Comparison of ENCODE assay signal across 29 mouse cellular contexts in the genomic region with DNA sequence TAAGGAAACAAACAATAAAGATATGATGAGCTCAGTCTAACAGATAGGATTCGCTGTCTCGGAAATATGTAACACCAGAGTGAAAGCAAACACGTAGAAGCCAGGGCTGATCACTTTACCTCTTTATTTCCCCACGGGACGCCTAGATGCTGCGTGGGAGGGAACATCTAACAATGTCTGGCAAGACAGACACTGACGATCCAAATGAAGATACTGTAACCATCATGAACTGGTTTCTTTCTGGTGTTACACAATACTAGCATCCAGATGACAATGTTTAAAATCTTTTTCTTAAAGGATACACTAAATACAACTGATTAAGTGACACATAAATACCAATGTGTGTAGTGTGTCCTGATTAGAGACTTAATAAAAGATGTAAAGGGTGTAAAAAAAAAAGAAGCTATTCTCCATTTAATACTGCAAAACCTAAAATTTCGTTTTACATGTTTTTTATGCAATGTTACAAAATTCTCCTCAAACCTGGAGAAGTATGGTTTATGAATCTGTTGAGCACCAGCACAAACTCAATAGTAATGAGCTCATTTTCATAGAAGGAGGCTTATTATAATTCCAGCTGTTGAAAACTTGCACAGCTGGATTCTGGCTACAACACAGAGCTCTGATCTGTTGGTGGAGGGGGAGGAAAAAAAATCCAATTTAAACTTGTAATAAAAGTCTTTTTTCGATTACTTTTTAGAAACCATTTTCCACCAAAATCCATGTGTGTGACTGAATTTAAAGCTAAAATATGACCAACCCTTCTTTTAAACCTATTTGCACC.
A peak's percentile ranks its signal among the peaks of the same experiment; 100 is the strongest.
DNase-seq lines count a peak whose midpoint lies in the region; ATAC-seq and TF ChIP-seq lines count a peak whose summit lies in the region.
"Had no signal": no experiment of that assay in that cellular context is flagged by ENCODE, and none has a peak within 500 bp of the region (broad histone marks: within the 10 kb centered on the region; RNA-seq: fewer than 3 reads in every experiment).

No protein-coding gene starts in this region.

- DNase-seq in gastrocnemius, adult 18-20 months (ENCODE audit: low spot score) = peak; percentile 19
- DNase-seq in gastrocnemius, postnatal 10 days = no peak
- DNase-seq in lung, postnatal 0 days (ENCODE audit: low spot score) = peak; percentile 52
- DNase-seq in lung, postnatal 36 days = no peak
- no peak for DNase-seq in left cerebral cortex, postnatal 4 days
- no peak for DNase-seq in cerebellum, postnatal 4 days (ENCODE audit: low spot score in 2 of 2)
- DNase-seq: adrenal gland, adult 8-10 months; cerebellum, adult 2 months; cerebellum, postnatal 14 days; gastrocnemius, postnatal 36 days; heart, postnatal 14 days; kidney, postnatal 36 days; liver, embryonic 13.5 days; lung, adult 2 months; right cerebral cortex, adult 18-20 months; thymus, adult 18-20 months; thymus, postnatal 25 days had no signal

- no peak overlapping the region for H3K9ac ChIP-seq in lung, postnatal 0 days (replicated peaks; ENCODE audit: low read depth)
- no peak overlapping the region for H3K9ac ChIP-seq in limb, embryonic 13.5 days
- H3K9ac ChIP-seq in forebrain, embryonic 13.5 days = no peak overlapping the region
- H3K9ac ChIP-seq: embryonic facial prominence, embryonic 12.5 days; forebrain, embryonic 12.5 days; liver, embryonic 13.5 days; neural tube, embryonic 12.5 days had no signal

- H3K4me1 ChIP-seq in lung, postnatal 0 days (ENCODE audit: insufficient read depth, low read depth, low read length) = no peaks in the 10 kb centered on the region
- peaks cover 32% of the 10 kb centered on the region for H3K4me1 ChIP-seq in limb, embryonic 13.5 days
- 0 out of 2 replicates have a peak, but pooled peaks cover 2% of the 10 kb centered on the region for H3K4me1 ChIP-seq in forebrain, embryonic 13.5 days
- H3K4me1 ChIP-seq: forebrain, embryonic 12.5 days; liver, embryonic 13.5 days; neural tube, embryonic 12.5 days had no signal

- 54% methylated on average over 9 of the region's 9 CpGs for WGBS in lung, postnatal 0 days
- 61% methylated on average over 9 of the region's 9 CpGs for WGBS in limb, embryonic 13.5 days
- 74% methylated on average over 9 of the region's 9 CpGs for WGBS in forebrain, embryonic 13.5 days

- peak; percentile 50; the same call in 1 of the 2 replicates for ATAC-seq in lung, postnatal 0 days
- ATAC-seq in limb, embryonic 13.5 days (ENCODE audit: low FRiP score, low read depth) = no peak
- no peak for ATAC-seq in forebrain, embryonic 13.5 days
- ATAC-seq: hindbrain, embryonic 16.5 days; midbrain, embryonic 16.5 days had no signal

- no peak for TF ChIP-seq EP300 in lung, postnatal 0 days (IDR thresholded peaks at IDR 0.05)

- intact Hi-C loops in left cerebral cortex, postnatal 4 days (cut with DNase I) = no loop called here

- H3K9me3 ChIP-seq in lung, postnatal 0 days (ENCODE audit: low read length) = no peaks in the 10 kb centered on the region
- H3K9me3 ChIP-seq in limb, embryonic 13.5 days = no peaks in the 10 kb centered on the region
- H3K9me3 ChIP-seq in forebrain, embryonic 13.5 days (replicated peaks) = no peaks in the 10 kb centered on the region
- H3K9me3 ChIP-seq: embryonic facial prominence, embryonic 12.5 days; forebrain, embryonic 12.5 days; hindbrain, embryonic 10.5 days; liver, embryonic 13.5 days; neural tube, embryonic 12.5 days had no signal

- H3K4me2 ChIP-seq in lung, postnatal 0 days (replicated peaks; ENCODE audit: low read depth, low read length) = no peak overlapping the region
- H3K4me2 ChIP-seq in limb, embryonic 13.5 days (replicated peaks) = no peak overlapping the region
- H3K4me2 ChIP-seq in forebrain, embryonic 13.5 days = no peak overlapping the region
- H3K4me2 ChIP-seq: embryonic facial prominence, embryonic 12.5 days; forebrain, embryonic 12.5 days; liver, embryonic 13.5 days; midbrain, embryonic 11.5 days; neural tube, embryonic 12.5 days had no signal

- TF ChIP-seq CTCF in lung, postnatal 0 days (IDR thresholded peaks at IDR 0.05) = no peak

- H3K36me3 ChIP-seq in lung, postnatal 0 days (ENCODE audit: insufficient read depth, low read length) = no peaks in the 10 kb centered on the region
- H3K36me3 ChIP-seq in limb, embryonic 13.5 days = no peaks in the 10 kb centered on the region
- H3K36me3 ChIP-seq in forebrain, embryonic 13.5 days (ENCODE audit: poor library complexity, severe bottlenecking) = no peaks in the 10 kb centered on the region
- H3K36me3 ChIP-seq: embryonic facial prominence, embryonic 12.5 days; forebrain, embryonic 12.5 days; hindbrain, embryonic 10.5 days; liver, embryonic 13.5 days; neural tube, embryonic 12.5 days had no signal

- no peak overlapping the region for H3K4me3 ChIP-seq in lung, postnatal 0 days (ENCODE audit: low read depth, low read length)
- no peak overlapping the region for H3K4me3 ChIP-seq in limb, embryonic 13.5 days
- H3K4me3 ChIP-seq in forebrain, embryonic 13.5 days = no peak overlapping the region
- H3K4me3 ChIP-seq: embryonic facial prominence, embryonic 12.5 days; erythroblast, embryonic 14.5 days; forebrain, embryonic 12.5 days; hindbrain, embryonic 10.5 days; layer of hippocampus, adult 2 months; liver, embryonic 13.5 days; neural tube, embryonic 12.5 days had no signal

- no peak overlapping the region for H3K27ac ChIP-seq in lung, postnatal 0 days (ENCODE audit: low read length)
- H3K27ac ChIP-seq in limb, embryonic 13.5 days = peak overlapping the region; percentile 52; the same call in 1 of the 2 replicates
- no peak overlapping the region for H3K27ac ChIP-seq in forebrain, embryonic 13.5 days
- H3K27ac ChIP-seq: embryonic facial prominence, embryonic 12.5 days; forebrain, embryonic 12.5 days; hindbrain, embryonic 10.5 days; layer of hippocampus, adult 2 months; liver, embryonic 13.5 days; neural tube, embryonic 12.5 days; stomach, postnatal 0 days had no signal

- H3K27me3 ChIP-seq in lung, postnatal 0 days (replicated peaks; ENCODE audit: insufficient read depth, low read length) = no peaks in the 10 kb centered on the region
- no peaks in the 10 kb centered on the region for H3K27me3 ChIP-seq in limb, embryonic 13.5 days
- H3K27me3 ChIP-seq in forebrain, embryonic 13.5 days = no peaks in the 10 kb centered on the region
- H3K27me3 ChIP-seq: embryonic facial prominence, embryonic 12.5 days; forebrain, embryonic 12.5 days; liver, embryonic 13.5 days; neural tube, embryonic 12.5 days had no signal

Comparison
In these comparisons a context has a peak if more than half of its experiments do, and no peak if none do; other contexts are left out.
1. DNase-seq: peak in gastrocnemius, adult 18-20 months (single experiment) and lung, postnatal 0 days (single experiment); none in gastrocnemius, postnatal 10 days (single experiment), lung, postnatal 36 days (single experiment), left cerebral cortex, postnatal 4 days (single experiment) and cerebellum, postnatal 4 days (0 of 2).